Mouse (Mus musculus) regulatory T cell (primary cell): ENCODE measurements at regions not wholly inside any gene's neighbourhood (a gene's known extent, or its start where the extent isn't known, plus 50 kb on each side); places are given as distances from the start of the nearest gene placed in this dataset.

Experiments used
- in situ Hi-C: fragments of 300-600 bp; cut with MboI, MseI; formaldehyde crosslinking; loops from one replicate; pipeline ENCODE4 v1.15.1; 2025; ENCODE audit warnings: high pct_unique_total_duplicates

DNA sequence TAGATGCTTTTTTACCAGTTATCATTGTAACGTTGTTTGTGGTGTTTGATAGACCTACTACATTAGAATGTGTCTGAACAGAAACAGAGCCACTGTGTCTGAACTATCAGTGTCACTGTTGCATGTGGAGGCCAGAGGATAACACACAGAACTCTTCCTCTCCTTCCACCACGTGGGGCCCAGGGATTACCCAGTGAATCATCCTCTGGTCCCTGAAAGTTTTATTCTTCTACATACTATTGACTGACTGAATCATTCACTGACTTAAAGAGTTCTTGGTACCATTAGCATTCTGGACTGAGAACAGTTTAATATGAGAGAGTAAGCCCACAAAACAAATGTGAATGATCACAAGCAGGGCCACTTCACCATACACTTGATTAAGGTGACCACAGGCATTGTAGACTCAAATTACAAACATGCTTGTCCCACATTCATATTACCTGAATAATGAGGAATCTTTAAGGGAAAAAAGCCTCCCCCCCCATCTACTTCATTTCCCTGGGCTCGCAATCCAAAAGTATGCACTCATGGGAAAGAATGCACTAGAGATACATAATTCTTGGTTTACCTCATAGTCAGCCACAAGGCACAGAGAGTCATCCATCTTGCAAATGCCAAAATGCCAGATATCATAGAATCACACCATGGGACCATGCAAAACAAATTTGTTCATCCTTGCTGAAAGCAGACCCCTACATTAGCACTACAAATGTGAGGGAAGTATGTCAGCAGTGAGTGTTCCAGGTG, 68.1 kb upstream of the Tnfsf11 start:
- in situ Hi-C loops, result no loop called here

DNA sequence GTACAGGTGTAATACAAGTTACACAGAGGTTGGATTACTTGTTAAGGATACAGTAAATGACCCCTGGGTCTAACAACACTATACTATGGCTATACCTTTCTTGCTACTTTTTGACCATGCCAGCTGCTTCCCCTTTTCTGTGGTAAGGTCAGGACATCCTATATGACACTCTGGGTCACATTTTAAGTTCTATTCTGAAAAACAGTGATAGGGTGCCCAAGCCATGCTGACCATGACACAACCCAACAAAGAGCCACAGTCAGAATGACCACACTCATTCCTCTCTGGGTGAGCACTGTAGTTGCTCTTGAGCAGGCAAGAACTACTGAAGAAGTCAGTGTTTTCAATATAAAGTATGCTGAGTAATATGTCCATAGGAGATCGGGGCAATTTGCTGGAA, 64.3 kb upstream of the Tnfsf11 start:
- in situ Hi-C loops, result loop anchor here (25.0 kb wide), 1 partner anchor 1960 kb away; the partner anchor contains the start of gene Tsc22d1

DNA sequence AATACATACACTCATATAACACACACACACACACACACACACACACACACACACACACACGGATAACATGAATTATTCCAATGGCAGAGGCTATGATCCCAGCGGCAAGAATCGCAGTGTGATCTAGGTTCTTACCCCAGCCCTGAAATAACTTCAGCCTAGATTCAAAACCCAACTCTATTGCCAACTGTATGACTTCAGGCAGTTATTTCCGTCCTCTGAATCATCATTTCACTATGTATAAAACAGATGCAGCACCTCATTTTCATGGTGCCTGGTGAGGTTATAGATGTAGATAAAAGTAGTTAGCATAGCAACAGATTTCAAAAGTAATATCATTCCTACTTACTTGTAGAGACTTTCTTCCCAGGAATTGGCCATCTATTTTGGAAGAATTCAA, 61.0 kb upstream of the Tnfsf11 start:
- in situ Hi-C loops, result loop anchor here (25.0 kb wide), 1 partner anchor 1957 kb away; the partner anchor contains the start of gene Tsc22d1

DNA sequence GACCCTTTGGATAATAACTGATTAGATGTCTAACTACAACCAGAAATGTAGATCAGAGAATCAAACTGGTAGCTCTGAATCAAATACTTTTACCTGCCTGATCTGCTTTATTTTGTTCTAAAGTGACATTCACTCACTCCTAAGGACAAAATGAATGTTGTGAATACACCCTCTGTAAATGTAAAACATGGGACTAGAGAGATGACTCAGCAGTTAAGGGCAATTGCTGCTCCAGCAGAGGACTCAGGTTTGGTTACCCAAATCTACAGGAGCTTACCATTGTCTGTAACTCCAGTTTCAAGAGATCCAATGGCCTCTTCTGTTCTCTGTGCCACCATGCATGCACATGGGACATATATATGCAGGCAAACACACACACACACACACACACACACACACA, 57.0 kb upstream of the Tnfsf11 start:
- in situ Hi-C loops, result loop anchor here (25.0 kb wide), 1 partner anchor 1953 kb away; the partner anchor contains the start of gene Tsc22d1

DNA sequence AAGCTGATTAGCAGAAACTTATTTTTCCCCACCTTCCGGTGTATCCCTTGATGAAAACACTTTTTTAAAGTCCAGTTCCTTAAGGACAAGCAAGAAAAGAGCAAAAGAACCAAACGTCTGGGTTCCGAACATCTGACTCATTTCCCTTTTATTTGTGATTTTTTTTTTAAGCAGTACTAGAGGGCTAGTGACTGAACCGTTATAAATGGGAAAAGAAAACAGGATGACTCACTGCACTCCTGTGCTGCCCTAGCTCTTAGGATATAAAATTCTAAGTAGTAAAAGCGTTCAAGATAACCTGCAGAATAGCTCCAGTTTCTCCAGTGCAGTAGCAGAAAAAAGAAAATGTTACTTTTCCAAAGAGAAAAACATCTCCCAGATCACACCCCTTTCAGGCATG, 55.3 kb upstream of the Tnfsf11 start:
- in situ Hi-C loops, result loop anchor here (25.0 kb wide), 1 partner anchor 1951 kb away; the partner anchor contains the start of gene Tsc22d1
